Mouse (Mus musculus): ENCODE measurements around the gene Cul4a. TPM values are rescaled to one million over a fixed set of nuclear protein-coding genes. Genes with fewer than 3 reads are reported as not detected.

The Cul4a gene
- total and polyA plus RNA-seq, 3 experiments: 35.0 to 76.0 (median 68.5) TPM

DNA sequence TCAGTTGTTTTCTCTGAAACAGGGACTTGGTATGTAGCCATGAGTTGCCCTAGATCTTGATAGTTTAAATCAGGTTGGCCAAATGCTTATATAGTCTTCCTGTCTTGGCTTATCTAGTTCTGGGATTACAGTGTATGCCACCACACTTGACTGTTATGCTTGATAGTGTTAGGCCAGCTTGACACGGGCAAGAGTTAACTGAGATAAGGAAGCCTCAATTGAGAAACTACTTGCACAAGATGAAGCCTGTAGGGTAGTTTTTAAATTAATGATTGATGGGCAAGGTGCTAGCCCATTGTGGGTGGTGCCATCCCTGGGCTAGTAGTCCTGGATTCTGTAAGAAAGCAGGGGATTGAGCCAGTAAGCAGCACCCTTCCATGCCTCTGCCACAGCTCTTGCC lies 58.1 kb downstream of the Cul4a start:
- Histone ChIP-seq H3K27ac (no peak overlapping the region), H3K36me3 (ENCODE audit: control insufficient read depth, insufficient read depth, low read length) (peaks cover 11% of the 10 kb centered on the region), H3K79me2 (replicated peaks; ENCODE audit: control insufficient read depth, insufficient read depth, low read length) (peaks cover 10% of the 10 kb centered on the region), H3K4me3 (no peak overlapping the region), H3K4me1 (ENCODE audit: control insufficient read depth, insufficient read depth, low read length) (peaks cover 14% of the 10 kb centered on the region), H3K27me3 (ENCODE audit: control insufficient read depth, insufficient read depth, low read length) (no peaks in the 10 kb centered on the region), H3K9ac (ENCODE audit: low read depth, low read length) (no peak overlapping the region)
- no peak for TF ChIP-seq CTCF (IDR thresholded peaks at IDR 0.05)
- no peak for TF ChIP-seq EP300 (IDR thresholded peaks at IDR 0.05; ENCODE audit: insufficient read depth, low read depth, low read length)
- no peak for TF ChIP-seq POLR2A (IDR thresholded peaks at IDR 0.05; ENCODE audit: insufficient read depth, low read depth, low read length)
- WGBS: 21% methylated on average over 1 of the region's 1 CpGs
- DNase-seq: no peak
- intact Hi-C loops (cut with DNase I): loop anchor here (5.0 kb wide), 1 partner anchor 406 kb away; the partner anchor contains the start of gene Atp11a

DNA sequence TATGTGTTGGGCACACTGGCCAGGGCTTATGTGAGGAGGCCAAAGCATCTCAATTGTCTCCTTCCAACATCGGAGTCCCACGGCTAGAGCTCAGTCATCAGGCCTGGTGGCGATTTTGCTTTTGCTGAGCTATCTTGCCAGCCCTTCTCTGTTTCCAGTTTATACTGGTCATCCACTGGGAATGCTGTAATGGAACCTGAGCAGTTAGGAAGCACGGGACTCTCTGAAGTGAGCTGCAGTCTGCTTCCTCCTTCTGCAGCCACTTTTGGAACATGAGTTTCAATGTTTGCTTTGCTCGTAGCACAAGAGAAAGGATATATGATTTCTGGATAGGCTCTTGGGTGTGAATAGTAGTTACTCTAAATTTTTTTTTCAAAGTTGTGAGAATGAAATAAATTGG lies 58.9 kb downstream of the Cul4a start:
- no peak overlapping the region for H3K4me3 ChIP-seq

DNA sequence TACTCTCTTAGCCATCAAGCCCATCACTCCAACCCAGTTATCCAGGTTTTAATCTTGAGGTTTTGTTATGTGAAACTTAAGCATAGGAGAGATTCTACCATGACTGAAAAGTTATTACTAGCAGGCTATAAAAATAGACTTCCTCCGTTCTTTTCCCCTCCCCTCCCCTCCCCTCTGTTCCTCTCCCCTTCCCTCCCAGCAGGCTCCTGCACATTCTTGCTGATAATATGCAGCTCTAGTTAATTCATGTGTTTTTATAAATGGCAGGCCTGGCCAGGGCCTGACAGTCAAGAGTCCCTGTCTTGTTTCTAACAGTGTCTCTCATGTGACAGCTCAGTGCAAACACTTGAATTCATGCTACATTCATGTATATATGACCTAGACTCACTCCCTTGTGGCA lies 65.1 kb downstream of the Cul4a start:
- TF ChIP-seq POLR2A (IDR thresholded peaks at IDR 0.05; ENCODE audit: insufficient read depth, low read depth, low read length): no peak
- TF ChIP-seq CTCF (IDR thresholded peaks at IDR 0.05): no peak
- no peak for TF ChIP-seq EP300 (IDR thresholded peaks at IDR 0.05; ENCODE audit: insufficient read depth, low read depth, low read length)
- peak overlapping the region; percentile 47 for H3K27ac ChIP-seq
- intact Hi-C loops (cut with DNase I): loop anchor here (1.0 kb wide), 1 partner anchor 192 kb away; no protein-coding TSS in a partner anchor
- peaks cover 6% of the 10 kb centered on the region for H3K36me3 ChIP-seq (ENCODE audit: control insufficient read depth, insufficient read depth, low read length)
- no peak overlapping the region for H3K9ac ChIP-seq (ENCODE audit: low read depth, low read length)
- H3K4me1 ChIP-seq (ENCODE audit: control insufficient read depth, insufficient read depth, low read length): no peaks in the 10 kb centered on the region
- no peak for DNase-seq
- 5% methylated on average over 1 of the region's 1 CpGs for WGBS
- H3K27me3 ChIP-seq (ENCODE audit: control insufficient read depth, insufficient read depth, low read length): no peaks in the 10 kb centered on the region
- 0 out of 2 replicates have a peak, but pooled peaks cover 1% of the 10 kb centered on the region for H3K79me2 ChIP-seq (replicated peaks; ENCODE audit: control insufficient read depth, insufficient read depth, low read length)
- H3K4me3 ChIP-seq: no peak overlapping the region

More for the DNA sequence above, 58.9 kb downstream of the Cul4a start:
- 53% methylated on average over 5 of the region's 5 CpGs for WGBS
- peaks cover 10% of the 10 kb centered on the region for H3K79me2 ChIP-seq (replicated peaks; ENCODE audit: control insufficient read depth, insufficient read depth, low read length)
- DNase-seq: no peak
- H3K27me3 ChIP-seq (ENCODE audit: control insufficient read depth, insufficient read depth, low read length): no peaks in the 10 kb centered on the region
- TF ChIP-seq POLR2A (IDR thresholded peaks at IDR 0.05; ENCODE audit: insufficient read depth, low read depth, low read length) (no peak), EP300 (IDR thresholded peaks at IDR 0.05; ENCODE audit: insufficient read depth, low read depth, low read length) (no peak), CTCF (IDR thresholded peaks at IDR 0.05) (no peak)
- intact Hi-C loops (cut with DNase I): loop anchor here (5.0 kb wide), 1 partner anchor 407 kb away; the partner anchor contains the start of gene Atp11a
- no peak overlapping the region for H3K9ac ChIP-seq (ENCODE audit: low read depth, low read length)
- peaks cover 15% of the 10 kb centered on the region for H3K36me3 ChIP-seq (ENCODE audit: control insufficient read depth, insufficient read depth, low read length)
- H3K4me1 ChIP-seq (ENCODE audit: control insufficient read depth, insufficient read depth, low read length): peaks cover 12% of the 10 kb centered on the region
- no peak overlapping the region for H3K27ac ChIP-seq

DNA sequence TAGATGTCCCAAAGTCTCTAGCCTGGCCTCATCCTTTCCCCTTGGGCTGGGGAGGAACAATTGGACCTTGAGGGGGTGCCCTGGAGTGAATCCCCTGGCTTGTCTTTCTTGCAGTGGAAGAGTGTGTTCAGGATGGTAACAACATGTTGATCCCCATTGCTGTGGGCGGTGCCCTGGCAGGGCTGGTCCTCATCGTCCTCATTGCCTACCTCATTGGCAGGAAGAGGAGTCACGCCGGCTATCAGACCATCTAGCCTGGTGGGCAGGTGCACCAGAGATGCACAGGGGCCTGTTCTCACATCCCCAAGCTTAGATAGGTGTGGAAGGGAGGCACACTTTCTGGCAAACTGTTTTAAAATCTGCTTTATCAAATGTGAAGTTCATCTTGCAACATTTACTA lies 68.9 kb downstream of the Cul4a start:
- no peaks in the 10 kb centered on the region for H3K4me1 ChIP-seq (ENCODE audit: control insufficient read depth, insufficient read depth, low read length)
- no peaks in the 10 kb centered on the region for H3K27me3 ChIP-seq (ENCODE audit: control insufficient read depth, insufficient read depth, low read length)
- no peaks in the 10 kb centered on the region for H3K79me2 ChIP-seq (replicated peaks; ENCODE audit: control insufficient read depth, insufficient read depth, low read length)
- H3K27ac ChIP-seq: no peak overlapping the region
- WGBS: 83% methylated on average over 4 of the region's 4 CpGs
- intact Hi-C loops (cut with DNase I): no loop called here
- no peak overlapping the region for H3K9ac ChIP-seq (ENCODE audit: low read depth, low read length)
- H3K36me3 ChIP-seq (ENCODE audit: control insufficient read depth, insufficient read depth, low read length): no peaks in the 10 kb centered on the region
- no peak overlapping the region for H3K4me3 ChIP-seq
- no peak for DNase-seq
- TF ChIP-seq POLR2A (IDR thresholded peaks at IDR 0.05; ENCODE audit: insufficient read depth, low read depth, low read length) (no peak), EP300 (IDR thresholded peaks at IDR 0.05; ENCODE audit: insufficient read depth, low read depth, low read length) (no peak), CTCF (IDR thresholded peaks at IDR 0.05) (no peak)

DNA sequence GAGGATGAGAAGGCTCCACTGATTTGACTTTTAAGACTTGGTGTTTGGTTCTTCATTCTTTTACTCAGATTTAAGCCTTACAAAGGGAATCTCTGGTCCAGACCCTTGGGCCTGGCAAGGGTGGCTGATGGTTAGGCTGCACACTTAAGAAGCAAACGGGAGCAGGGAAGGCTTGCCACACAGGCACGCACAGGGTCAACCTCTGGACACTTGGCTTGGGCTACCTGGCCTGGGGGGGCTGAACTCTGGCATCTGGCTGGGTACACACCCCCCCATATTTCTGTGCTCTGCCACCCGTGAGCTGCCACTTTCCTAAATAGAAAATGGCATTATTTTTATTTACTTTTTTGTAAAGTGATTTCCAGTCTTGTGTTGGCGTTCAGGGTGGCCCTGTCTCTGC lies 69.4 kb downstream of the Cul4a start:
- no peaks in the 10 kb centered on the region for H3K36me3 ChIP-seq (ENCODE audit: control insufficient read depth, insufficient read depth, low read length)

DNA sequence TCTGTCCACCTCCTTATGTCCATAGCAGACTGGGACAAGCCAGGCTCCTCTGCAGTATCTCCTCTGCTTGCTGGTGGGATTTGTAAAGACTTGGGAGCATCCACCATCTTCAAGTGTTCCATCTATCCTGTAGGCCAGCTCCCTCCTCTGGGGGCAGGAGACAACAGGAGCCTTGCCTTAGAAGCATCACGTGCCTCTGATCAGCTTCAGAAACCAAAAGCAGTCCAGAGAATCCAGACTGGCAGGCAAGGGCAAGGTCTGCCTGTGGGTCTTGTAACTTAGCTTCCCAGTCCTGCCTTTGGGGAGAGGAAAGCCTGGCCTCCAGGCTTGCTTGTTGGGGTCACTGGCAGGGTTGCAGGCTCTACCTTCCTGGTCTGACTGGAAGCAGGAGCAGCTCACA lies 70.2 kb downstream of the Cul4a start:
- intact Hi-C loops (cut with DNase I): no loop called here
- no peaks in the 10 kb centered on the region for H3K79me2 ChIP-seq (replicated peaks; ENCODE audit: control insufficient read depth, insufficient read depth, low read length)
- no peaks in the 10 kb centered on the region; the same call in 1 of the 2 replicates for H3K4me1 ChIP-seq (ENCODE audit: control insufficient read depth, insufficient read depth, low read length)
- no peak for DNase-seq
- no peaks in the 10 kb centered on the region for H3K27me3 ChIP-seq (ENCODE audit: control insufficient read depth, insufficient read depth, low read length)
- no peak overlapping the region for H3K4me3 ChIP-seq
- H3K27ac ChIP-seq: no peak overlapping the region
- WGBS: 83% methylated on average over 1 of the region's 1 CpGs
- no peak overlapping the region for H3K9ac ChIP-seq (ENCODE audit: low read depth, low read length)
- TF ChIP-seq CTCF (IDR thresholded peaks at IDR 0.05) (no peak), EP300 (IDR thresholded peaks at IDR 0.05; ENCODE audit: insufficient read depth, low read depth, low read length) (no peak), POLR2A (IDR thresholded peaks at IDR 0.05; ENCODE audit: insufficient read depth, low read depth, low read length) (no peak)
- H3K36me3 ChIP-seq (ENCODE audit: control insufficient read depth, insufficient read depth, low read length): no peaks in the 10 kb centered on the region

More for the DNA sequence above, 69.4 kb downstream of the Cul4a start:
- H3K4me1 ChIP-seq (ENCODE audit: control insufficient read depth, insufficient read depth, low read length): no peaks in the 10 kb centered on the region
- 79% methylated on average over 4 of the region's 4 CpGs for WGBS
- no peaks in the 10 kb centered on the region for H3K79me2 ChIP-seq (replicated peaks; ENCODE audit: control insufficient read depth, insufficient read depth, low read length)
- no peak for DNase-seq
- H3K27me3 ChIP-seq (ENCODE audit: control insufficient read depth, insufficient read depth, low read length): no peaks in the 10 kb centered on the region
- H3K9ac ChIP-seq (ENCODE audit: low read depth, low read length): no peak overlapping the region
- no peak overlapping the region for H3K27ac ChIP-seq
- no peak for TF ChIP-seq POLR2A (IDR thresholded peaks at IDR 0.05; ENCODE audit: insufficient read depth, low read depth, low read length)
- no peak for TF ChIP-seq EP300 (IDR thresholded peaks at IDR 0.05; ENCODE audit: insufficient read depth, low read depth, low read length)
- TF ChIP-seq CTCF (IDR thresholded peaks at IDR 0.05): no peak
- no peak overlapping the region for H3K4me3 ChIP-seq
- intact Hi-C loops (cut with DNase I): no loop called here

Measured in heart, adult 2 months (tissue).